Mouse (Mus musculus) G1E (cell line): ENCODE data around the gene Hoxc5.

Experiments used
- CTCF ChIP-seq: IDR thresholded peaks from 2 replicates; pipeline ENCODE4 v1.5.1; 2012; ENCODE audit warnings: low read depth, low read length, inconsistent platforms, mixed read lengths
- GATA1 ChIP-seq: IDR thresholded peaks from 2 replicates; pipeline ENCODE4 v1.6.1; 2012; ENCODE audit warnings: borderline replicate concordance, low read length, inconsistent platforms, mixed read lengths
- GATA2 ChIP-seq: IDR thresholded peaks from 2 replicates; pipeline ENCODE4 v1.6.1; 2012; ENCODE audit warnings: low read depth, low read length, inconsistent platforms, borderline replicate concordance
- POLR2AphosphoS5 ChIP-seq: IDR thresholded peaks from 2 replicates; pipeline ENCODE4 v1.6.1; 2012; ENCODE audit warnings: low read depth, low read length, inconsistent platforms; ENCODE audit not compliant: insufficient replicate concordance
- TAL1 ChIP-seq: conservative IDR thresholded peaks from 2 replicates; pipeline ENCODE4 v1.6.1; 2012; ENCODE audit warnings: low read depth, low read length, inconsistent platforms, mixed read lengths

GRCm38 (mm10) chr15:102922636-102923500, 44.4 kb upstream of the Hoxc5 start:
- TF ChIP-seq CTCF (no peak), POLR2AphosphoS5 (no peak), TAL1 (no peak), GATA1 (no peak), GATA2 (no peak)
